Mouse (Mus musculus): Measurements from ENCODE around the gene Gtf3c5.

Gene Gtf3c5

GRCm38 (mm10) chr2:28566545-28566944, 17.0 kb downstream of the Gtf3c5 start:
- peak; percentile 17 for DNase-seq

- no peak for DNase-seq
Measured at GRCm38 (mm10) chr2:28564380-28564779, 19.2 kb downstream of the Gtf3c5 start.

GRCm38 (mm10) chr2:28563830-28564229, 19.7 kb downstream of the Gtf3c5 start:
- no peak for DNase-seq

GRCm38 (mm10) chr2:28563303-28563702, 20.2 kb downstream of the Gtf3c5 start, which contains the start of gene Cel:
TSS of gene Cel (minus strand) at chr2:28563403.
- no peak for DNase-seq

DNA sequence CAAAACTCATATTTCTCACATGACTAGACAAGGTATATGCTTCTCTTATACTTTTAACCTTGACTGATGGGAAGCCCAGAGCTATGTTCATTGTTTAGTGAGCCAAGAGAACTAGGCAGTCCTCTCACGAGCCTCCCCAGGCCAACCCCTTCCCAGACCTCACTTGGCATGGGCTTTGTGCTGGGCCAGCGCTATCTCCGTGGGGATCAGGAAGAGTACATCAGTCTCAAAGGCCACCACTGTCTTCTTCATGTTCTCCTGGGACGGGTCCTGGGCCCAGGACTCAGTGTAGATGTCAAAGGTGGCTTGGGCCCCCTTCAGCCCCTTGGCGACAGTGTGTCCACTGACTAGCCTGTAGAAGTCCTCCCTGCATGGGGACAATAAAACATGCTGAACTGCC, 26.1 kb downstream of the Gtf3c5 start:
- no peak for DNase-seq

- no peak for DNase-seq
Measured at GRCm38 (mm10) chr2:28552301-28552700, 31.2 kb downstream of the Gtf3c5 start.

DNA sequence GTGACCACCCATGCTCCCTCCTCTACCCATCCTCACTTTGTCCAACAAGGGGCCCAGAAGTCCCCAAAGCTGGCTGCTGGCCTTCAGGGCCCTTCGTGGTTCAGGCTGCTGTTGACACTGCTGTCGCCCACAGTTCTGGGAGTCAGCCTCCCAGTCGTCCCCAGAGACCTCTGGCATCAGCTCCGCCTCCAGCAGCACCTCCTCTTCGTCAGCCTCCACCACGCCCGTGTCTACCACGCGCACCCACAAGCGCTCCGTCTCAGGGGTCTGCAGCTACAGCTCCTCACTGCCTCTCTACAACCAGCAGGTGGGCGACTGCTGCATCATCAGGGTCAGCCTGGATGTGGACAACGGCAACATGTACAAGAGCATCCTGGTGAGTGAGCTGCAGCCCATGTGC, 34.4 kb downstream of the Gtf3c5 start:
- no peak for DNase-seq

- peak; percentile 94 for DNase-seq
Measured at GRCm38 (mm10) chr2:28547237-28548172, 36.0 kb downstream of the Gtf3c5 start.

DNA sequence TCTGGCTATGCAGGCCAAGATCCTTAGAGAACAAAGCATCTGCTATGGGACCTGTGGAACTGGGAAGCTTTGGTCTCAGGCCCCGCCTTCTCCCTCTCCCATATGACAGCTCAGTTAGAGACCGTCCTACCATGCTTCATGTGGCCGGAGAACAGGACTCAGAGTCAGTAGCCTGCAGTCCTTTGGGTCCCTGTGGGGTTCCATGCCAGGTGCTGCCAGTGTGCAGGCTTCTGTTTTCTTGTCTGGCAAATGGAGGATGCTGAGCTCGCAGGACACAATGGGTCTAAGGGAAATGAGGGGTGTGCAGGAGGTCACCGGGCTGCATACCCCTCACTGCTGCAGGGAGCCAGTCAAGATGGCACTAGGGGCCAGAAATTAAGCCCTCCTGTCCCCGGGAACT, 37.0 kb downstream of the Gtf3c5 start:
- no peak for DNase-seq

GRCm38 (mm10) chr2:28545976-28546375, 37.6 kb downstream of the Gtf3c5 start:
- DNase-seq, result no peak

GRCm38 (mm10) chr2:28543894-28544293, 39.7 kb downstream of the Gtf3c5 start:
- DNase-seq, result no peak

GRCm38 (mm10) chr2:28540587-28541227, 42.8 kb downstream of the Gtf3c5 start:
- no peak for DNase-seq

DNA sequence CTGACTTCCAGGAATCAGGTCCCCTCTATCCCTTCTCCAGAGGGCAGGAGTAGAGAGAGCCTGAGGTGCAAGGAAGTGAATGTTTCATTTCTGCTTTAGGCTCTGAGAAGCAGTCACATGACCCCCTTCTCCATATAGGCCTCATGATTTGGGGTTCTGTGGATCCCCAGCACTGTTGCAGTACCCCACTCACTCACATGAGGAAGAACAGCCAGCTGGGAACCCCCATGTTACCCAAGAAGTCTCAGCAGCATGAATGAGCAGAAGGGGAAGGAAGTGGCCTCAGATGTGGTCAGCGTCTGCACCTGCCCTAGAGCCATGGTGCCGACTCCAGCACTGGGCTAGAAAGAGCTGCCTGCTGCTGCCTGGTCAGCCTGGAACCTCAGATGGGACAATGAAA, 43.6 kb downstream of the Gtf3c5 start:
- DNase-seq, result peak; percentile 74

GRCm38 (mm10) chr2:28539206-28539605, 44.3 kb downstream of the Gtf3c5 start:
- peak; percentile 79 for DNase-seq

GRCm38 (mm10) chr2:28538817-28539128, 44.8 kb downstream of the Gtf3c5 start:
- DNase-seq, result no peak

GRCm38 (mm10) chr2:28537995-28538816, 45.3 kb downstream of the Gtf3c5 start:
- DNase-seq, result no peak

DNA sequence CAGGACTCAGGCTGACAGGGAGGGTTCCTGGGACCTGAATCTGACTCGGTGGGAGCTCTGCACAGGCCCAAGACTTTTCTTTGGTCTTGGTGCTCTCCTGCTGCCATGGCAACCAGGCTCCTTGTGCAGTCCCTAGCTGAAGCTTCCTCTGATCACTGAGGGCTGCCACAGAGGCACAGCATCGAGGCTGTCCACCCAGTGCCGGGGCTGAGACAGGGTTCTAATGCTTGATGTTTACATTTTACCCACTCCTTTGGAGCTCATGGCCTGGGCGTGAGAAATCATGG, 46.0 kb downstream of the Gtf3c5 start:
- no peak for DNase-seq

GRCm38 (mm10) chr2:28536766-28537633, 46.6 kb downstream of the Gtf3c5 start:
- no peak for DNase-seq

DNA sequence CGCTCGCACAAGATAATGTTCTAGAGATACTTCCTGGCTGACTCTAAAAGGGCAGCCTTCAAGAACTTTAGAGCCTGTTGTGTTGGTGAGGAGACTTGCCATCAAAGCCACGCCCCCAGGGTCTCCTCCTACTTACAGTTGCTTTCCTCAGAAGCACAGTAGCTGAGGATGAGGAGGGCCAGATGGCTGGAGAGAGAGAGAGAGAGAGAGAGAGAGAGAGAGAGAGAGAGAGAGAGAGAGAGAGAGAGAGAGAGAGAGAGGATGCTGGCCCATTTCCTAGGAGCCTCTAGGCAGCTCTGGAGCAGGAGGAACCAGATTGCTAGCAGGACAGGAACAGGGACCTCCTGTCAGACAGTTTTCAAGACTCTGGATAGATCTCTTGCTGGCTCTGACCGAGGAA, 47.4 kb downstream of the Gtf3c5 start:
- DNase-seq, result peak; percentile 76

DNA sequence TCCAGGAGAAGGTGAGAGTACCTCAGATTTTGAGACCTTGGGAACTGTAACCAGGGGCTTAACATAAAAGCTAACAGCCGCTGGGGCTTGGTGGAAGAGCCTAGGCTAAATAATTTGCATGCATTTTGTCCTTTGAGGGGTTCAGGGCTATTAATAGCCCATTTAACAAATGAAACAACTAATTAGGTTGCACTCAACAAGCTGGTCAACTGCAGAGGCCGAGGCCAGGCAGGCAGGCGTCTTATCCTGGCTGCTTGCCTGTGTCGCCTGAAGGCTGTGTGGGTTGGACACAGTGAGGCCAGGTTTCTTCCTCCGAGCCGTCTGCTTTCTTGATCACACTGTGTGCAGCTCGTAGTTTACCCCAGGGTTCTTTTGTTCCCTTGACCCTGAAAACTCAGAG, 47.9 kb downstream of the Gtf3c5 start:
- DNase-seq, result no peak

DNA sequence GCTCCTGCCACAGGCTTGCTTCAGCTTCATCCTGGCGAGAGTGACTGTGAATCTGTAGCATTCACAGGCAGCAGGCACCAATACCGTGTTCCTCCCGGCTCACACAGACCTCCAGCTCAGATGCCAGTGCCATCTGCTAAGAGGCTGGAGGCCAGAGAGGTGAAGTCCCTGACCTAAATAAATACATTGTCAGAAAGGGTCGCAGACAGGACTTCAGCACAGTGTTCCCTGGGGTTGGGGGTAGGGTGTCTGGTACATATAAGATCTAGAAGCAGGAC, 48.3 kb downstream of the Gtf3c5 start:
- DNase-seq, result no peak

DNA sequence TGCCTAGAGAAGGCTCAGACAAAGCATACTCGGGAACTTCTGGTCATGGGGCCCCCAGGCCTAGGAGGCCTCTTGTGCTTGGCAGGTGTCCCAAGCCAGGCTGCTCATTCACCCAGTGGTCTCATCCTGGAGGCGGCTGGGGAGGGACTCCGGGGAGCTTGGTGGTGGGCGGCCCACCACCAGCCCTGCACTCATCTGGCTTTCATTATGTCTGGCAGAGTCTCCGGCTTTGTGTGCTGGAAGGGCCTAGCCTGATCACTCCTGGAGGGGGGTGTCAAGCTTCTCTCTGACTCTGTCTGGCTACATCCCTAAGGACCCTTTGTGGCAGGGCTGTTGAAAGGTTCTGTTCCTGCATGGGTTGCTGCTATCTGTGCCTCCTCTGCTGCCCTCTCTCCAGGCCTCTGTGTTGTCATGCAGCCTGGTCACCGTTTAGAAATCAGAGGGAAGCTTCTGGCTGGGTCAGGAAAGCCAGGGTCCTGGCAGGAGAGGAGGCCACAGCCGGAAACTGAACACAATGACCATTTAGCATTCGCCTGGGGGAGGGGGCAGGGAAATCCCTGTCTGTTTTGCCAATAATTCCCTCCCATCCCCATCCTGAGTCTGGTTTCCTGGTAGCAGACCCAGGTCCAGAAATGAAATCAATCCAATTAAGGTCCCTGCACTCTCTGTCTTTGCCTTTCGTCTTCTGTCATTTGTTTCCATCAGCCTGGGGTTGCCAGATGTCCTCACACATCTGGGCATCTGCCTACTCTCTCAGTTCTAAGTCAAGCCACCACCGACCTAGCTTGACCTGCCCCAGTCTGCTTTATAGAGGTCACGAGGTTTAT, 48.9 kb downstream of the Gtf3c5 start:
- DNase-seq, result peak; percentile 74
